Mouse (Mus musculus): Measurements from ENCODE around the gene 2900026A02Rik.

The 2900026A02Rik gene

GRCm38 (mm10) chr5:113210314-113210713 is 10.7 kb downstream of the 2900026A02Rik start:
- no peak for DNase-seq

GRCm38 (mm10) chr5:113209898-113210297 is 11.1 kb downstream of the 2900026A02Rik start:
- DNase-seq, result no peak

- DNase-seq, result no peak
Measured at GRCm38 (mm10) chr5:113209401-113209750, 11.7 kb downstream of the 2900026A02Rik start.

DNA sequence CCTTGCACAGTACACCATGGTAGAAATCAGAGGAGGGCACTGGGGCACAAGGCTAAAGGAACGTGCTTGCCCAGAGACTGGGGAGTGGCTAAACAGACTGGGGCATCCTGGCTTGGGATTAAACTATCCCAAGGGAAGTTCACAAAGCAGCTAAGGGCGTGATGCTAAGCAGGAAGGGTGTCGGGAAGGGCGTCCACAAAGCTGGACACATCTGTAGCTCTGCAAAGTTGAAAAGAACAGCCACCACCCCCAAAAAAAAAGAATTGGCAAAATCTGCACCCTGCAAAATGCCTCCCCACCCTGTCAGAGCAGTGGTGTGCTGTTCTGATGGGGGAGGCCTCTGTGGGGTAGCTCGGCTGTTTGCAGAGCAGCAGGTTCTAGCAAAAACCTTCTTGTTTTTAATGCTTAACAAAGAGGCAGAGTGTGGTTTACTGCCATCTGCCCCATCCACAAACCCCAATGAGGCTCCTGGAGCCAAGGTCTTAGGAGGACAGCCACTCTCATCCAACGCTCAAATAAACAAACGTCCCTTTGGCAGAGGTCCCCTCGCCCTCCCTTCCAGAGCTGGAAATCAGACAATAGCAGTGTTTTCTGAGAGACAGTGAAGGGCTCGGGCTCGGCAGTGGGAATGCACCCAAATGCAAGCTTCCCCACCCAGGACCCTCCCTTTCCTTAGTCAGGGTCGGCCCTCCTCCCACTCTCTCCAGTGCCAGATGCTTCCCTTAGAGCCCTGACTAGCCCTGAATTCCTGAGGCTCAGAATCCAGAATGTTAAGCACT is 12.2 kb downstream of the 2900026A02Rik start:
- DNase-seq, result peak; percentile 55

DNA sequence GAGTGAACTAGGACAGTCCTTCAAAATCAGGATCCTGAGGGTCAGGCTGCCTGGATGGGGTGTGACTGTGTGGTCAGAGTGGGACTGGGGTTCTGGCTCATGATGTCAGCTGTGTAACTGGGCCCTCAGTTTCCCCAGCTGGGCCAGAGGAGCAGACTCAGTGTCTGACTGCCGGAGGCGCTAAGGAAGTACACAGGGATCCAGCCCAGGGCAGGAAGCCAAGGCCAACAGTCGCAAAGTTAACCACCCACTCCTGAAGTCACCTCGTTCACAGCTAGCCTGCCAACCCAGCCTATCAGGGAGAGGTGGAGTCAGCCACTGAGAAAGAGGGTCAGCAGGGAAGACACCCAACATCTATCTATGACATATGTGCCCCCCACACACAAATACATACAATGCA is 13.0 kb downstream of the 2900026A02Rik start:
- no peak for DNase-seq

- DNase-seq, result no peak
Measured at GRCm38 (mm10) chr5:113206670-113207352, 14.2 kb downstream of the 2900026A02Rik start.

- DNase-seq, result no peak
Measured at GRCm38 (mm10) chr5:113204193-113204592, 16.8 kb downstream of the 2900026A02Rik start.

DNA sequence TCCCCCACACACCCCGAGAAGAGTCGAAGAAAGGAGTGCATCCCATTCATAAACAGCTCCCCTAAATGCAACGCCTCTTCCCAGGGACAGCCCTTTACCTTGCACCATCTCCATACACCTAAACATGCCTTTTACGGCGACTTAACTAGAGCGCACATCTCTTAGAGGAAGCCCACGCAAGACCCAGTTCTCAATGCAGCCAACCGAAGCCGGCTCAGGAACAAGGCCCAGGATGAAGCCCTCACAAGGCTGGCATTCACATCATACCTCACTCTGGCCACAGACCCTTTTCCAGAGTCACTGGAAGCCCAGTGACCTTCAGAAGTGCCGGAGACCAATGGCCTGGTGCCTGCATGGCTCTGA is 21.3 kb downstream of the 2900026A02Rik start:
- no peak for DNase-seq

DNA sequence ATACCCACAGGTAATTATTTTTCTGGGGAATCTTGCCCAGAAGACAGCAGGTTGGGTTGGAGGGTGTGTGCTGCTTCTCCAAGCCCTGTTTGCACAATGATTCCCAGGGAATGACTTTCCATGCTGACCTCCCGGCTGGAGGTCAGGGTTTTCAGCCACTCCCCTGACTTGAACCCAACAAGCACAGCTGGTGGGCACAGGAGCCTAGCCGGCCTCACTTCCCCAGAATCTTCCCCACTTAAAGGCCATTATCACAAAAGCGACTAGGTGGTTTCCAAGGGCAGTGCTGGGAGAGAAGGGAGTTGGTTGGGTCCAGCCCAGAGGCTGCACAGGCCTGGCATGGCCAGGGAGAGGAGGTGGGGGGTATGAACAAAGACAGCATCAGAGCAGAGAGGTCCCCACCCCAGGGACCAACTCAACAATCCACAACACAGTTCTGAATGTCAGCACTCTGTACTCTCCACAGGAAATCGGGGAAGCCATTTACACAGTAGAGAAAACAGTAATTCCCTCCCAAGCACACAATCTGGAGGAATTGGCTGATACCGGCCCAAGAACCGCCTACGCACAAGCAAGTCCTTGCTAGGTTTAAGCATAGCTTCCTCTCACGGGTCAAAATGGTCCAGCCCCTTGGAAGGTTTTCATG is 21.8 kb downstream of the 2900026A02Rik start:
- no peak for DNase-seq

DNA sequence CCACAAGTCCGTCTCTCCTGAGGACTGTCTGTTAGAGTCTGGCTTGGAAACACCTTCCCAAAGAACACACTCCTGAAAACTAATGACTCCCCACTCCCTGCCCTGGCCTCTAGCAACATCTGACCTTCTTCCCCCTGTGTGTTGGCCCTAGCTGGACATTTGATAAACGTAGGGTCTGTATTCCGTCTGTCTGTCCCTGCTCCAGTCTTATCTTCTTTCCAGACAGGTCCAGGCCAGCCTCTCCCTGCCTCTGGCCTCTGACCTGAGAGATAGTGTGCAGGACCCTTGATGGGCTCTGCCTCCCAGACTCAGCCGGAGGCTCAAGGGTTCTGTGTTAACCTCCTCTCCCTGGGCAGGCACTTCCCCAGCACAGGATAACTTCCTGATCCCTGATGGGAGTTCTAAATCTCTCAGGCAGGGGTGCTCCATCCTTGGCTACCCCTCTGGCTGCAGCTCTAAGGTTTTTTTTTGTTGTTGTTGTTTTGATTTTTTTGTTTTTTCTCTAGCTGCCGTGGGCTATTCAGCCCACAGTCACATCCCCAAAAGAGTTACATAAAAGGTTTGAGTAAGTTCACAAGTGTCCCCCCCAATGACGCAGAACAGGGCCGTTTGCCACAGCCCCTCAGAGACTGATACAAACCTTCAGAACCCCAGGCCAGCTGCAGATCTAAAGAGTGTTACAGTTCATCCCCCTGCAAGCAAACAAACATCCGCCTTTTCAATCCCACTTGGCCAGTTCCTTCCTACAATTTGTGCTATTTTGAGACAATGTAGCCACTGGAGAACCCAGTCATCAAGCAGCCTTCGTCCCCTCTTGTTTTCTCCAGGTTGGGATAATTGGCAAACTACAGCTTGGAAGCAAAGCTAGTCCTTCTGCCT is 23.9 kb downstream of the 2900026A02Rik start:
- no peak for DNase-seq

DNA sequence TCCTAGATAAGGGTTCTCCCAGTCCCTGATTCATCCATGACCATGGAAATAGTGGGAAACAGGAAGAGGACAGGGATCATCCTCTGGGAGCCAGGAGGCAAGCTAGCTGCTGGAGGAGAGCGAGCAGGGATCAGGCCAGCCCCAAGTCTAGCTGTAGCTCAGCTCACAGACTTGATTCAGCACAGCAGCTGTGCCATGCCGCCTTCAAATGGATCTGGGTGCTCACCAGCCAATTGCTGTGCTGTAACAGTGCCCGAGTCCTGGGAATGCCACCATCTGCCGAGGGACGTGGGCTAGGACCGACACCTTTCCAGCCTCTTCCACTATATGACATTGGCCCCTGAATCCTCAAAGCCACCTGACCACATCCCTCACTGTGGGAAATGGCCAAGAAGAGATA is 25.1 kb downstream of the 2900026A02Rik start:
- DNase-seq, result no peak

DNA sequence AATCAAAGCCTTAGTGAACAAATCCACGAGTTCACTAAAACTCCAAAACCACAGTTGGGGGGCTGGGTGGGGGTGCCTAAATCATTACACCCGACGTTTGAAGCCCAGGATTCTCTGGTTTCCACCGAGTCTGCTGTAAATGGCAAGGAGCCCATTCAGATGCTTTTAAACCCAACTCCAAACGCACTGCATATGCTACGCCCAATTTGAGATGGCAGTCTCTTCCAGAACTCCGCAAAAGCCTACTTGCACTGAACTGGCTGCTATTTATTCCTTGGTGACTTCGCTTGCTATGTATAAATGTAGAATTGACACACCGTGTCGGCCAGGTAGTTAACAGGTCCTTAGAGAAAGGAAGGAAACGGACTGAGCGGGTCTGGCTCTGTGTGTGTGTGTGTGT is 25.6 kb downstream of the 2900026A02Rik start:
- DNase-seq, result no peak

GRCm38 (mm10) chr5:113193762-113194161 is 27.3 kb downstream of the 2900026A02Rik start:
- DNase-seq, result no peak

DNA sequence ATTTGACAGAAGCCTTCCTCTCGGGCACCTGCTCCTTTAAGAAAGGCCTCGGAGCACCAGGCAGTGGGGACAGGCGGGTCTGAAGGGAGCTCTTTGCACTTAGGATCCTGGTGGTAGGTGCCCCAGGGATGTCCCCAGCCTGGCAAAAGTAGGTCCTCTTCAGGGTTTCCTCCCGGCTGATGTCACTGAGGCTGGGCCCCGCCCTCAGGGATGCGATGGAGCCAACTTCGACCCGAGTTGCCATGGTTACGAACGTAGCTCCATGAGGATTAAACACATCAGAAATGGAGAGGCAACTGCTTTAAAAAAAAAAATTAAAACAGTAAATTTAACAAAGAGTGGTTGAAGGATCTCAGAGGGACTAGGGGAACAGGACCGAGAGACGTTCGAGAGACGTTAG is 29.1 kb downstream of the 2900026A02Rik start:
- DNase-seq, result no peak

GRCm38 (mm10) chr5:113190558-113190957 is 30.5 kb downstream of the 2900026A02Rik start:
- DNase-seq, result no peak

- no peak for DNase-seq
Measured at GRCm38 (mm10) chr5:113181441-113181840, 39.6 kb downstream of the 2900026A02Rik start.

DNA sequence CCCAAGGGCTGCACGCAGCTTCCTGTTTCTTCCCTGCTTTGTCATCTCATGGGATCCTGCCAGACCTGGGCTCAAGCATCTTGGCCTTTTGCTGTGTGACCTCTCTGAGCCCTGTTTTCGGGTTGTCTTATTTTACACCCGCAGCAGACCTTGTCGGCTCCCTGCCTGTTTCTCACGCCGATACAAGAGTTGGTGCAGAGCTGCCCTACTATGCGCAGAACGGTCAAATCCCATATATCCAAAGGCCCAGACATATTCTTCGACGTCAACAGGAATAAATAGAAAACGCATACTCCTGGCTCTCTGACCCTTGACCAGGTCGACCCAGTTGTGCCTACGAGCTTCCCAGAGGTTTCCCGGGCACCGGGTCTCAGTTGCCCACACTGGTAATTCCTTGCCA is 40.3 kb downstream of the 2900026A02Rik start:
- no peak for DNase-seq

- peak; percentile 63 for DNase-seq
Measured at GRCm38 (mm10) chr5:113179843-113180682, 41.0 kb downstream of the 2900026A02Rik start.

DNA sequence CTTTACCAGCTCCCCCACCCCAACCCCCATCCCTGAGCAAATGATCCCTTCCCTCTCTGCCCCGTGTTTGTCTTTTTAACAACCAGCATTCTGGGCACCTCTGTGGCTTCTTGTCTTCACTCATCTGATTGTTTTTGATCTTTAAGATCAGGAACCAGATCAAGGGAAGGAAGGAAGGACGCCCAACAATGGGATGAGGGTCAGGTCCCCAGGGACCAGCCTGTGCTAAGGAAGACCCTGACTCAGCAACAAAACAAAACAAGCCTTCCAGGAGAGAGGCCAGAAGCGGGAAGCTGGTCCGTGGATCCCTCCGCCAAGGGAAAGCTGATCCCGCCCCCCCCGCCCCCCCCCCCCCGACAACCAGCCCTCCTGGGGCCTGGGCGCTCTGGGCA is 41.6 kb downstream of the 2900026A02Rik start:
- DNase-seq, result no peak

DNA sequence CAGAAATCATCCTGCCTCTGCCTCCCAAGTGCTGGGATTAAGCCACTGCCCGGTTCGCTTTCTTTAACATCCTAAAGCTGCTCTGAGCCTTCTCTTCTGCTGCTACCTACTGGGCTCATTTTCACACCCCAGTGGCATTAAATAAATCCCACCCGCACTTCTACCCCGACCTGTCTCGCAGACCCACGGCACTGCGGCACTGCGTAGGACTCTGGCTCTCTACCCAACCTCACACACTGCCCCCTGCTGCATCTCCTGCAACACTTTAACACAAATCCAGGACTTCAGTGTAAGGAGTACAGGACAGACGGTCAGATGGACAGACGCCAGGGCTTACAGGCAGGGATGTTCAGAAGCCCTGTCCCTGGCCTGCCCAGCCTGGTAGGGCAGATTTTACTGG is 45.1 kb downstream of the 2900026A02Rik start:
- DNase-seq, result no peak

GRCm38 (mm10) chr5:113174916-113175692 is 45.9 kb downstream of the 2900026A02Rik start:
- DNase-seq, result no peak
